Mouse (Mus musculus) lung, adult 2 months (tissue): Measurements from ENCODE around the gene Trp53bp2. TPM values are rescaled to one million over a fixed set of nuclear protein-coding genes. Genes with fewer than 3 reads are reported as not detected.

Source experiments
- DNase-seq: peaks from one replicate; pipeline ENCODE4 v3.0.0; 2022
- H3K4me1 ChIP-seq: fragments of 200-500 bp; 2 replicates; pipeline ENCODE4 v1.6.1; 2011; ENCODE audit warnings: low read length; ENCODE audit not compliant: control insufficient read depth, insufficient read depth
- H3K4me3 ChIP-seq: fragments of 200-500 bp; replicated peaks from 2 replicates; pipeline ENCODE3; 2011; ENCODE audit warnings: low read depth, mild to moderate bottlenecking, control low read depth, low read length; ENCODE audit errors: extremely low read depth
- CTCF ChIP-seq: fragments of 200-500 bp; IDR thresholded peaks from 2 replicates; pipeline ENCODE4 v1.5.1; 2011; ENCODE audit warnings: mild to moderate bottlenecking, low read length, control low read depth; ENCODE audit not compliant: insufficient read depth
- POLR2A ChIP-seq: fragments of 200-500 bp; IDR thresholded peaks from 2 replicates; pipeline ENCODE4 v1.6.1; 2011; ENCODE audit warnings: low read depth, mild to moderate bottlenecking, control low read depth, low read length, borderline replicate concordance; ENCODE audit errors: extremely low read depth
- WGBS: fragments of 180-500 bp; shearing (Covaris S2); methylation state at CpG from one replicate; pipeline ENCODE4 v1.1.7; 2018; 5-methylcytosine and 5-hydroxymethylcytosine counted together
- polyA plus RNA-seq: library from polyadenylated mRNA; depleted of rRNA; stranded (reverse); fragments of >200 nt; gene quantifications from 2 replicates; pipeline ENCODE4 v1.2.3, GENCODE M21; 2012

The Trp53bp2 gene
- polyA plus RNA-seq, 1 experiment, result 43.0 TPM

DNA sequence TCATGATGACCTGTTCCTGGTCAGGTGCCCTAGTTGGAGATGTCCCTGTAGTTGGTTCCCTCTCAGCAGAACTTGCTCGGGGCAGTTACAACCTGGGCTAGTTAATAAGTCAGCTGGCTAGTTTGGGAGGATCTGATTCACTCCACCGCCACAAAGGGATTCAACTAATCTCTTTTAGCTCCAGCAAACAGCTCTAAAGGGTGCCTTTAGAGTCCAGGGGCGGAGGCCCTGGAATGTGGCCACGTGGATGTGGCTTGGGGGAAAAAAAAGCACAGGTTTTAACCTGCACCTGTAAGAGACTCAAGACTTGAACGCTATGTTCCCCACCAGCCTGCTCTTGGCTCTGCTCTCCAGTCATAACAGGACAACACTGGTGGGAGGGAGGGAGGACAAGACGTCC, 87.7 kb downstream of the Trp53bp2 start:
- Histone ChIP-seq H3K4me1 (peaks cover 39% of the 10 kb centered on the region), H3K4me3 (no peak overlapping the region)
- DNase-seq, result no peak
- 63% methylated on average over 6 of the region's 6 CpGs for WGBS
- TF ChIP-seq POLR2A (no peak), CTCF (no peak)

DNA sequence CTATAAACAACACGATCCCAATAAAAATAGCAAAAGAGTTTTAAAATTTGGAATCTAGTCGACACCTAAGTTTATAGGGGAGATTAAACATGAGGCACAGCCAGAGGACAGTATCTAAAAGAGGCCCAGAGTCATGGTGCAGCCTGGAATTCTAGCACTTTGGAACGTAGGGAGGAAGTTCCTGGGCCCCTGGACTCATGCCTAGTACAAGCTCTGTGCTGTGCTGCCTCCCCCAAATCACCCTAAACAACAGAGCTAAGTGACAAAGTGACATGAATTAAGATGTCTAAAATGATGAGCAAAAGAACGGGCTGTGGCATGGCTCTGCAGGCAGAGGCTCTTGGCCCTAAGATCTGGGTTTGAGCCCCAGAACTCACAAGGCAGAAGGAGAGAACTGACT, 88.8 kb downstream of the Trp53bp2 start:
- DNase-seq, result no peak
- 43% methylated on average over 4 of the region's 4 CpGs for WGBS
- Histone ChIP-seq H3K4me3 (no peak overlapping the region), H3K4me1 (peaks cover 43% of the 10 kb centered on the region)
- TF ChIP-seq CTCF, result no peak
- TF ChIP-seq POLR2A, result no peak

DNA sequence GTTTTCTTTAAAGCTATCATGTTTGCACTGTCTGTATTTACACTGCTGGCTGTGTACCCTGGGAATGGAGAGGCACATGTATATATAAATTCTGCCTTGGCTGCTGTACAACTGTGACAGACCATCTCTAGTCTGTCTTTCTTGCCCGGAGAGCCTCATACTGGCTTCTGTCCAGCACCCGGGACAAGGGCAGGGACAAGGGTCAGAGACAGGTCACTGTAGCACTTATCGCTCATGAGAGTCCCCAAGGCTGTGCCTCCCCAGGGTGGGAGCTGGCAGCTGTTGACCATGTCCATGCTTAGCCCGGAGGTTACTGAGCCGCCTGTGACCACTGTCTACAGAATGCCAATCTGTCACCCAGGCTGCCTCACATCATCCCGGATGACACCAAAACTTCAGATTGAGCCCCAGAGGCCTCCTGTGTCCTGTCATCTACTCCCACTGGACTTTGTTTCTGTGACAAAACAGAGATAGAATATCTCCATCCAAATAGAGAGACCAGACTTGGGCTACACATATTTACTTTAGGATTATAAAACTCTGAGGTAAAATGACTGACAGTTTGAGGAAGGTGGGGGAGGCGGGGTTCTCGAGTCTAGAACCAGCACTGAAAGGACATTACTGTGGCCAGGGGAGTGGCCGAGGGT, 90.6 kb downstream of the Trp53bp2 start:
- no peak overlapping the region for H3K4me3 ChIP-seq
- DNase-seq, result peak; percentile 59
- WGBS, result 33% methylated on average over 9 of the region's 9 CpGs
- TF ChIP-seq CTCF (no peak), POLR2A (no peak)
- peaks cover 50% of the 10 kb centered on the region for H3K4me1 ChIP-seq

DNA sequence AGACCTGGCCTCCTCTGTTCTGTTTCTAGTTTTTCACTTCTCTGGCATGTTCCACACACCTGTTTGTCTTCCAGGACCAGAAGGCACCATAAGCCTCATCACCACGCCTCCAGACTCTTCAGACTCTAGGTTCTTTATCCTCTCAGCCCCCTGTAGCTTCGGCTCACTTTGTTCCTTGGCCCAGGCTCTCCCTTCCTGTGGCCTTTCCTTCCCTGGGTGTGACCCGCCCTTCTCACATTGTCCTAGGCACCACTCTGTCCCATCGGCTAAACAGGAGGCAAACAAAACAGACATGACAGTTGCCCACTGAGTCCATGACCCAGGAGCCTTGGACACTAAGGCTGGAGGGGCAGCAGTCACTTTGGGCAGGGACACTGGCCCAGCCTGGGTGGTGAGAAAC, 91.3 kb downstream of the Trp53bp2 start:
- Histone ChIP-seq H3K4me1 (peaks cover 48% of the 10 kb centered on the region), H3K4me3 (no peak overlapping the region)
- 39% methylated on average over 4 of the region's 4 CpGs for WGBS
- TF ChIP-seq CTCF (no peak), POLR2A (no peak)
- no peak for DNase-seq

DNA sequence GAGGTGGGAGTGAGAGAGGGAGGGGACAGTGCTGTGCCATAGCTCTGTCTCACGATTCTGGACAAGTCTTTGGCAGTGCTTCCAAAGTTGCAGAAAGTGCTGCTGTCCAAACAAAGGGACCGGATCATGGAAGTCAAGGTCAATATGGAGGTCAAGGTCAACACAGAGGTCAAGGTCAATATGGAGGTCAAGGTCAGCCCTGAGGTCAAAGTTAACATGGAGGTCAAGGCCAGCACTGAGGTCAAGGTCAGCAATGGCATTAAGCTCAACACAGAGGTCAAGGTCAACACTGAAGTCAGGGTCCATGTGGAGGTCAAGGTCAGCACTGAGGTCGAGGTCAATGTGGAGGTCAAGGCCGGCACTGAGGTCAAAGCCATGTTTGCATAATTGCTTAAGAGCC, 91.9 kb downstream of the Trp53bp2 start:
- TF ChIP-seq POLR2A (no peak), CTCF (no peak)
- Histone ChIP-seq H3K4me3 (no peak overlapping the region), H3K4me1 (peaks cover 53% of the 10 kb centered on the region)
- WGBS, result 50% methylated on average over 4 of the region's 4 CpGs
- no peak for DNase-seq

DNA sequence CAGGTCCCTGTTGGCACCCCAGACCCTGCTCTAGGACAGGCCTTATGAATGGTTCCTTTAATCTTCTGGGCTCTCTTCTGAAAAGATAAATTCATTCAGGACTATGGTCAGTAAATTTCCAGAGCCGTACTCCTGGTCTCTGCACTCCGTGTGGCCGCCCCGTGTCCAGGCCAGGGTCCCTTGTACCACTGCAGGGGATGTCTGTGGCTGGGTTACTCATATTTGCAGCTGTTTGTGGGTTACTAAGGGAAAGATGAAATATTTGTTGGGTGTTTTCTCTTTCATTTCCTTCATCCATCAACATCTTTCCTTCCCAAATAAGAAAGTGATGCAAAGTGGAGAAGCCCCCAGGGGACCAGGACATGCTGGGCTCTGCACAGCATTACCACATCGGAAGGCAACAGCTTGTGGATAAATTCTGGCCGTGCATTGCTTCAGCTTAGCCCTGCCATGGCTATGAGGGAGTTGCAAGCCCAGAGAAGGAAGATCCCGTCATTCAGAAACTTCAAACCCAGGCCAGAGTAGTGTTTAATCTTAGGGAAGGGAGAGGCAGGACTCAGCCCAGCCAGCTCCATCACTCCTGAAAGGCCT, 92.9 kb downstream of the Trp53bp2 start:
- DNase-seq, result no peak
- Histone ChIP-seq H3K4me3 (no peak overlapping the region), H3K4me1 (peaks cover 56% of the 10 kb centered on the region)
- no peak for TF ChIP-seq CTCF
- no peak for TF ChIP-seq POLR2A
- 74% methylated on average over 7 of the region's 7 CpGs for WGBS

GRCm38 (mm10) chr1:182502491-182503050, 93.6 kb downstream of the Trp53bp2 start:
- peaks cover 56% of the 10 kb centered on the region for H3K4me1 ChIP-seq
- DNase-seq, result no peak
- 66% methylated on average over 7 of the region's 7 CpGs for WGBS
- no peak overlapping the region for H3K4me3 ChIP-seq
- TF ChIP-seq POLR2A (no peak), CTCF (no peak)

DNA sequence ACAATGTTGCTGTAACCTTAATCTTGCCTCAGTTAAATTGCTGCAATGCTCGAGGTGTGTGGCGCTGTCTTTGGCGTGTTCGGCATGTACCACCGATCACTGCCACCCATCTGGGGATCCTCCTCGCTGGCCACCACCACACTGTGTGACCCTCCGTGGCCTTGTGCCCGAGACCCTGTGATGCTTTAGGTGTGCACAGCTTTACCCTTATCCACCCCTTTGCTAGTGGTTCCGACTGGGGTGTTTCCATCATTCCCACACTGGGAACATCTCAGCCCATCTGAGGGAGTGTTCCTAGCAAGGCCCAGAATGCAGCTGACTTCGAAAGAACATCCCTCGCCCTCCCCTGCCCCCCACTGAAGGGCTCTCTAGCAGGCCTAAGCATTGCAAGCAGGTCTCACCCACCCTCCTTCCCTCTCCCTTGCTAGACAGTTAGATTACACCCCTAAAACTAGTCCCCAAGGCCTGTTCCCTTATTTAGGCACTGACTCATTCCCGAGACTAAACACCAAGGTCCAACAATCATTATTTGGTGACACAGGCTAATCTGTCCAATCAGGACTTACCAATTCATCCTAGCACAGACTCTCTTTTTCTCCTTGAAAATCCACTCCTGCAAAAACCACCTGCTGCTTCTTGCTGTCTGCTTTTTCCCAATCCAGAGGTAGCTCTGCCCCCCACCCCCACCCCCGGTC, 94.4 kb downstream of the Trp53bp2 start:
- WGBS, result 78% methylated on average over 13 of the region's 13 CpGs
- TF ChIP-seq CTCF (no peak), POLR2A (no peak)
- H3K4me1 ChIP-seq, result peaks cover 52% of the 10 kb centered on the region
- H3K4me3 ChIP-seq, result no peak overlapping the region
- no peak for DNase-seq

DNA sequence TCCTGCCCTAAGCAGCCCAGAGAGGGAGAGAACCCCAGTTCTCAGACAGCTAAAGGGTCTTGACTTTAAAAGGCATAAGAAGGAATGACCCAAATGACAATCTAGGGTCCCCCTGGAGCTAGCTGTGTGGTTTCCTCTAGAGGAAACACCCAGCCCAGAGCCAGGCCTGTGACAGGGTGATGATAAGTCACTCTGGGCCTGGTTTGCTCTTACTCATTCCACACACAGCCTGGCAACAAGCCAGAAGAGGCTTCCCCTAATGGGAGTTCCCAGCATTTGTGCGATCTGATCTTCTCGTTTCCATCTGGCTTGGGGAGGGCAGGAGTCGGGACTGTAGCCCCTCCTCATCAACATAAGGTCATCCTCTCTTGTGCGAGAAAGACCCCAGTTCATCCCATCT, 95.3 kb downstream of the Trp53bp2 start:
- WGBS, result 17% methylated on average over 4 of the region's 4 CpGs
- DNase-seq, result no peak
- H3K4me1 ChIP-seq, result peaks cover 48% of the 10 kb centered on the region
- H3K4me3 ChIP-seq, result no peak overlapping the region
- TF ChIP-seq CTCF, result no peak
- TF ChIP-seq POLR2A, result no peak
